Mouse (Mus musculus): Measurements from ENCODE around the gene Smarcc1.
"Not testable (repeated sequence)": the region's sequence is repeated elsewhere in the genome, so short reads cannot be mapped to it uniquely, and the experiment has no call there.

Gene Smarcc1

DNA sequence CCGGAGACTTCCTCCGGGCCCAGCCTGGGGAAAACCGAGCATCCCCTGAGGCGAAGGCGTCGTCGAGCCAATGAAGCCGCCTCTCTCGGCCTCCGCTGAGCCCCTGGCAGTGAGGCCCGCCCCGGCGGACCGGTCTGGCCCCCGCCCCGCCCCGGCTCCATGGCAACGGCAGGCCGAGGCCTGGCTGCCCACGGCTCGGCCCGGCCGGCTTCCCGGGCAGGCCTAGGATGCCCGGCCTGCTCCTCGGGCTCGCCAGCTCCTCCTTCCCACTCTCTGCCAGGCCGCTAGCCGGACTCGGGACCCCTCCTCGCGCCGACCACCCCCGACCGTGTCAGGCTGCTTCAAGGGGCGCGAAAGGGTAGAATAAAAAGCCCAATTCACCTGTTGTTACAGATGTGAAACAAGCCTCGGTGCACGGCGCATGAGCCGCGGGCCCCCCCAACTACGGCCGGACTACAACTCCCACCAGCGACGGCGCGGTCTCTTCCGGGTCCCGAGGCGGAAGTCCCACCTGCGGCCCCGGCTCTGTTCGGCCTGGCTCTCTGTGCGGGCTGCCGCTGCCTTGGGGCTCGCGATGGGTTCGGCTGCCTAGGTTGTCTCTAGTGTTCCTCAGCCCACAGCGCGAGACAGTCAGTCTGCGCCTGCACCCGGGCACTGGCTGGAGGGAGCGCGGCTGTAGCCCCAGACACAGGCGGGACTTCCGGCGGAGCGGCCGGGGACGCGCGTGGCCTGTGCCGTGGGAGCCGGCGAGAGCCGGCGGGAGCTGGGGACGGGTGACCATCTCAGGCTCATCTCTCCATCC is at the start of gene Smarcc1:
TSS of gene Smarcc1 (plus strand) at position 732 of the 802 bp plus-strand sequence.
- DNase-seq (ENCODE audit: low spot score in 2 of 2) = peak; percentile 80 to 81

- no peak for DNase-seq (ENCODE audit: low spot score in 2 of 2)
These were observed 48.8 kb upstream of the Smarcc1 start for GRCm38 (mm10) chr9:110068745-110069144.

GRCm38 (mm10) chr9:110070358-110070757 is 47.1 kb upstream of the Smarcc1 start:
- DNase-seq (ENCODE audit: low spot score in 2 of 2) = no peak

DNA sequence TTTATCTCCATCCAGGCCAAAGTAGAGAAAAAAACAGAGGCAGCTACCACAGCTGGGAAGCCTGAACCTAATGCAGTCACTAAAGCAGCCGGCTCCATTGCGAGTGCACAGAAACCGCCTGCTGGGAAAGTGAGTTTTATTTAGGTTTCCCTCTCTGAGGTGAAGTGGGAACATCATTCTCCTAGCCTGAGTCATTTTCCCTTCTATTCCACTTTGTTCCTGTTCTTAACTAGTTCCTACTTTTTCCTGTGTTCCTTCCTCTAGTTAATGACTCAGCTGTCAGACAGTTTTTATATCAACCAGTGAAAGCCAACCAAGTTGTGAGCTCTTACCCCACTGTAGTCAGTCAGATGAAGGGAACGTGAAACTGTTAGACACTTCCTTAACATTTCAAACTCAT is 46.5 kb upstream of the Smarcc1 start:
- DNase-seq (ENCODE audit: low spot score in 2 of 2) = no peak

DNA sequence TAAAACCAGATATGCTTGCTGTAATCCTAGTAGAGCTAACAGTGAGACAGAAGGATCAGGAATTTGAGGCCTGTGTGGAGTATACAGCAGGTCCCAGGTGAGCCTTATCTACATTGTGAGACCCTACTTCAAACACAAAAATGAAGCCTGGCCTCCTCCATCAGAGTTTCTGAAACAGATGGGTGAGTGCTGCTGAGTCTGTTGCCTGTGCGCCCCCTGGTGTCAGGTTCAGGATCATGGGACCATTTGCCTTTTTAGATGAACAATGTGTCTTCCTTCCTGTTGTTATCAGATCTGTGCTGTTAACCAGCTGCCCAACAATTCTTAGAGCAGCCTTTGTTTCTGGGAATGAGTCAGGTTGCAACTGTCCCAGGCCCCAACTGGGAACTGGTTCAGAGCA is 45.7 kb upstream of the Smarcc1 start:
- peak; percentile 23 to 63 for DNase-seq (ENCODE audit: low spot score in 2 of 2)

DNA sequence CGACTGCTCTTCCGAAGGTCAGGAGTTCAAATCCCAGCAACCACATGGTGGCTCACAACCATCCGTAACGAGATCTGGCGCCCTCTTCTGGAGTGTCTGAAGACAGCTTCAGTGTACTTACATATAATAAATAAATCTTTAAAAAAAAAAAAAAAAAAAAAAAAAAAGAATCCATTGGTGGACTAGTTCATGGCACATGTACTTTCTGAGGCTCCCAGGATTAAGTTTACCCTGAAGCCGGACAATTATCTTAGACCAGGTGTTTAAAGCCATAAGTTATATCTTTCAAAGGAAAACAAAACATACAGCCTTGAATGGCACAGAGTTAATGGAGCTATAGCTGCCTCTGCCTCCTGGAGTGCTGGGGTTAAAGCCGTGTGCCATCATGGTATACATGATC is 41.0 kb upstream of the Smarcc1 start:
- DNase-seq (ENCODE audit: low spot score in 2 of 2) = not testable (repeated sequence)

DNA sequence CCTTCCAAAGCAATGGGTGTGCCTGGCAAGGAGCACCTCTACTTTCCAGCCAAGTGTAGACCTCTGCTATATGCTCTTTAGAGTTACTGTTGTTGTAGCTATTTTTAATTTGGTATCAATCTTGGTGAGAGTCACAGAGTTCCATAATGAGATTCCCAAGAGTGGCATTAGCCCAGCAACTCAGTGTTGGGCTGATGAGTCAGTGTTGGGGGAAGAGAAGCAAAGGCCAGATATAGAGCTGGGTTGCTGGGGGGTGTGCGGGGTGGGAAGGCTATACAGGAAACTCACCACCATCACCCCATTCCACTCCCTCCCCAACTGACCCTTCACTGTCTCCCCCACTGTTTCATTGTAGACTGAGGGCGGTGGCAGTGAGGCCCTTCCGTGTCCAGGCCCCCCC is 36.4 kb upstream of the Smarcc1 start:
- no peak for DNase-seq (ENCODE audit: low spot score in 2 of 2)

DNA sequence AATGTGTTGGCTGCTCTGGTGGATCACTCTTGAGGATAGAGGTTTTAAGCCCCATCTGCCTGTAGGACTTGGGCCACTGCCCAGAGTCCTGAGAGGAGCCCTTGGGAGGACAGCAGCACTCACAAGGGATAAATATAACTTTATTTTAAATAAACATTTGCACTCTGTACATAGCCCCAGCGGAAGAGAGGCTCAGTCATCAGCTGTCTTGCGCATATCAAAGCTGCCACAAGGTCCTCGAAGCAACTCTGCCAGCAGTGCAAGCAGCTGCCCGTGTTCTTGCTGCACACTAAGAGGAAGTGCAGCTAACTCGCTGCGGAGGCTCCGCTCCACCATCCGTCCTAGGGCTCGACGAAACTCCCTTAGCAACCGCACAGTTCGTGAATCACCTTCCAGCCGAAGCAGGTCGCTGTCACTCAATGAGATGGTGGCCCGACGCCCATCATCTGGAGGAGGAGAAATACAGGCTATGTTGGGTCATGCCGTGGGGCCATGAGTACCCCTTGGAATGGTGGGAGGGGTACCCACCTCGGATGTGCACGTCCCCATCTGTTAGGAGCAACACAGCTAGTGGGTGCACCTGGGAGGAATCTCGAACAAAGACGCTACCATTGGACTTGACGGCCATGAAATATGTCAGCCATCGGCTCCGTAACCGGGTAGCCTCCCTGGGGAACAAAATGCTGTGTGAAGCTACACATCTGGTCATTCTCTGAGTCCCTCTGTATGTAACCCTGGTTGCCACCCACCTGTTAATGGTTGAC is 33.1 kb upstream of the Smarcc1 start:
- DNase-seq (ENCODE audit: low spot score in 2 of 2) = no peak

GRCm38 (mm10) chr9:110085693-110086092 is 31.8 kb upstream of the Smarcc1 start:
- DNase-seq (ENCODE audit: low spot score in 2 of 2) = no peak

- peak; percentile 9 to 23 for DNase-seq (ENCODE audit: low spot score in 2 of 2)
These were observed 24.2 kb upstream of the Smarcc1 start for GRCm38 (mm10) chr9:110093303-110093702.

GRCm38 (mm10) chr9:110094761-110095160 is 22.7 kb upstream of the Smarcc1 start:
- DNase-seq (ENCODE audit: low spot score in 2 of 2) = no peak

DNA sequence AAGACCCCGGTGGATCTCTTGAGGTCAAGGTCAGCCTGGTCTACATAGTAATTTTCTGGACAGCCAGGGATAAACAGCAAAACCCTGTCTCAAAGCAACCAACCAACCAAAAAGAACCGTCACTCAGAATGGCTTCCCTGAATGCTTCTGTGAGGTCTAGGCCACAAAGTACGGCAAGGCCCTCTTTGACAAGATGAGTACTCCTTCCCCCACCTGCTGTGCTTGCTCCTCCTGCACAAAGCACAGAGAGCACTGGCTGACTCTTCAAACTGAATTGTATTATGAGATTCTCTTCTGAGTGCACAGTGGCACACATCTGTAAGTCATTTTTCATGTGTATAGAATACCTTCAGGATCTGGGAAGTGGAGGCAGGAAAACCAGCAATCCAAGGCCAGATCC is 19.7 kb upstream of the Smarcc1 start:
- DNase-seq (ENCODE audit: low spot score in 2 of 2) = no peak

GRCm38 (mm10) chr9:110100627-110101600 is 16.6 kb upstream of the Smarcc1 start:
- peak; percentile 84 to 91 for DNase-seq (ENCODE audit: low spot score in 2 of 2)

DNA sequence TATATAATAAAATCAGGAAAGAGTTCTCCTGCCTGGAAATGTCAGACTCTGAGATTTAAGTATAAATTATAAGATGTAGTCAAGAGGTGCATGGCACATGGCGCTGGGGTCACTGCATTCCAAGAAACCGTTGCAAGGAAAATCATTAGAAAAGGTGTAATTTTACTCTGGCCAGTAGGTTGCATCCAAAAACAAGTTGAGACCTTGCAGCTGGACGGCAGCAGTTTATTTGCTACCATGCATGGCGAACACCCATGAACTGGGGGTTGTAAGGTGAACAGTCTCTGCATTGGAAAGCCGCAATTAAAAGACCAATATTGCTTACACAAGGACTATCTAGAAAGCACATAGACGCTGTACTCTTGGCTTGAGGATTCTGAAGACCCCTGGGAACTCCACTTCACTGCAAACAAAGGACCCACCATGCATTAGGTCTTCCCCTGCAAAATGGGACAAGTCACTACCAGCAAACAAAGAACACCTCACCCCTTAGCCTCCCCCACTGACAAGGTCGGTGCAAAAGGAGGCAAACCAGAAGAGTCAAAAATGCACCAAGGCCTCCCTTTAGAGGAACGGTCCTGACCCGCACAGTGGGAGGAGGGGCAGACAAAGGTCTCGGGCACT is 1.0 kb upstream of the Smarcc1 start:
- no peak for DNase-seq (ENCODE audit: low spot score in 2 of 2)

DNA sequence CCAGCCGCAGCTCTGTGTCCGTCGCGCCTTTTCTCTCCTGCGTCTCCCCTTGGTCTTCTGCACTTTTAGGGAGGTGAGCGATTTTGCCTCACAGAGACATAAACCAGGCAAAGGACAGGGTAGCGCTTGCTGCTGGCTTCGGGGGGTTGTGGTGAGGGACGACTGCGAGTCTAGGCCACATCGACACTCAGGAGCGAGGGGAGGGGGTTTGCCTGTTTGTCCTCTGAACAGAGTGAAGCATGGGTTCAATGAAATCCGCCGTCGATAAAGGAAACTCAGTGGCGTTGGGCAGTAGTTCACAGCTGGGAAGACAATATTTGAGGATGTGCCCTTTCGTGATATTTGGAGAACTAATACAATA is 251 bp downstream of the Smarcc1 start, which contains the start of gene Dhx30:
TSS of gene Dhx30 (minus strand) at position 52 of the 361 bp plus-strand sequence.
- DNase-seq (ENCODE audit: low spot score in 2 of 2) = no peak

DNA sequence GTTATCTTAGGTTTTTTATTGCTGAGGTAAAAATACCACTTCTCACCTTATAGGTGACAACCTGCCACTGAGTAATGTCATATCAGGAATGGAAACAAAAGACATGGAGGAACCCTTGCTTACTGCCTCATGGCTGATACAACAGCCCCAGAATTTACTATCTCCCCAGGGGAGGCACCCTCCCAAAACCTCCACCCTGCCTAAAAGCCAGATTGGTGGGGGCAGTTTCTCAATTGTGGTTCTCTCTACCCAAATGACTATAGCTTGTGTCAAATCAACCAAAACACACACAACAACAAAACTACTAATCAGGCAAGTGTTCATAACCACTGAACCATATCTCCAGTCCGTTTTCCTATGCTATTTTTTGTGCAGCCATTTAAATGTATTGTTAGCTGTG is 741 bp downstream of the Smarcc1 start:
- DNase-seq (ENCODE audit: low spot score in 2 of 2) = no peak

GRCm38 (mm10) chr9:110121424-110121823 is 3.9 kb downstream of the Smarcc1 start:
- no peak for DNase-seq (ENCODE audit: low spot score in 2 of 2)

DNA sequence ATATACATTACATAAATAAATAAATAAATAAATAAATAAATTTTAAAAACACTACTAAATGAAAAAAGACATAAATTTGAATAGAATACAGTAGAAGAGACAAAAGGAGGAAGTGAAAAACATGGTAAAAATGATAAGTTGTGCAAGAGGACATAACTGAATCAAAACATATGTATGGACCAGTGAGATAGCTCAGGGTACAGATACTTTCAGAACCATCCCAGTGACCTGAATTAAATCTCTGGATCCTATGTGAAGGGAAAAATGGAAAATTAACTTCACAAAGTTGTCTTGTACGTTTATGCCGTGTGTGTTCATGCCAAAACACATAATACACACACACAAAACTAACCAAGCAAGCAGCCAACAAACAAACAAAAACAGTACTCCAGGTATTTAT is 5.8 kb downstream of the Smarcc1 start:
- DNase-seq (ENCODE audit: low spot score in 2 of 2) = no peak

DNA sequence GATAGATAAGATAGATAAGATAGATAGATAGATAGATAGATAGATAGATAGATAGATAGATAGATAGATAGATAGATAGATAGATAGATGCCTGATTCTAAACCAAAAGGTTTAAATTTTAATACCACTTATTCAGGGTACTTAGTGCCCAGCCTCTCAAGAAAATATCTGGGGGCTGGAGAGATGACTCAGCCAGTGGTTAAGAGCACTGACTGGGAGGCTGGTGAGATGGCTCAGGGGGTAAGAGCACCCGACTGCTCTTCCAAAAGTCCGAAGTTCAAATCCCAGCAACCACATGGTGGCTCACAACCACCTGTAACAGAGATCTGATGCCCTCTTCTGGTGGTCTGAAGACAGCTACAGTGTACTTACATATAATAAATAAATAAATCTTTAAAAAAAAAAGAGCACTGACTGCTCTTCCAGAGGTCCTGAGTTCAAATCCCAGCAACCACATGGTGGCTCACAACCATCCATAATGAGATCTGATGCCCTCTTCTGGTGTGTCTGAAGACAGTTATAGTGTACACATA is 6.6 kb downstream of the Smarcc1 start:
- not testable (repeated sequence) for DNase-seq (ENCODE audit: low spot score in 2 of 2)

DNA sequence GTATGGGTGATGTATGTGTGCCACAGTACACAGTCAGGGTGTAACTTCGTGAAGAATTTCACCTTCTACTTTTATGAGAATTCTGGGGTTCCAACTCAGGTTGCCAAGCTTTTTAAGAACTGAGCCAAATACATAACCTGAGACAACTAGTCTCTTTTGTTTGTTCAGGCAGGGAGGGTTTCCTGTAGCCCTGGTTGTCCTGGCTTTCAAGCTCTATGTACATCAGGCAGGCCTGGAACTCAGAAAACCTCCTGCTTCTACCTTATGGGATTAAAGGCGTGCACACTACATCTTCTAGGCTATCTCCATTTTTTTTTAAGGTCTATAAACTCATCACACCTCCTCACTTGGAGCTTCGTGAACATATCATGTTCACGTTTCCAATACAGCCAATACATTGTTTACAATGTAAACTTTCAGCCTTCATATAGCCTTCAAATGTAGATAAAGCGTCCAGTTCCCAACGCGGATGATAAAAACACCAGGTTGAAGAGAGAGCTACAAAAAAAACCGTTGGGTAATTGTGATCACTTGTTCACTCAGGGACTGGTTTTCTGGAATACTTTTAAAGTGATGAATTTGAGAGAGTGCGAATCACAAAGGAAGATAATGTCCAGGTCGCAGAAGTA is 13.5 kb downstream of the Smarcc1 start:
- DNase-seq (ENCODE audit: low spot score in 2 of 2) = no peak
